Mouse (Mus musculus) forebrain, postnatal 0 days (tissue): ENCODE data around the gene Cerk. TPM values are rescaled to one million over a fixed set of nuclear protein-coding genes. Genes with fewer than 3 reads are reported as not detected.
"Not testable (repeated sequence)": the region's sequence is repeated elsewhere in the genome, so short reads cannot be mapped to it uniquely, and the experiment has no call there.

Source experiments
- ATAC-seq: fragments of 200-750 bp; cut with Nextera tagmentation; 2 replicates; pipeline ENCODE4 v1.8.0; 2017; ENCODE audit warnings: mild to moderate bottlenecking, moderate library complexity
- DNase-seq: peaks from one replicate; pipeline ENCODE4 v3.0.0-alpha.2; 2015
- H3K27ac ChIP-seq: fragments of 300-500 bp; sonication (generic); 2 replicates; pipeline ENCODE4 v1.5.1; 2014; ENCODE audit warnings: low read depth, mild to moderate bottlenecking, antibody characterized with exemption, low read length, moderate library complexity, mixed read lengths
- H3K27me3 ChIP-seq: fragments of 300-500 bp; sonication (generic); 2 replicates; pipeline ENCODE4 v1.6.1; 2014; ENCODE audit warnings: mild to moderate bottlenecking, low read length, mixed read lengths; ENCODE audit not compliant: insufficient read depth
- H3K36me3 ChIP-seq: fragments of 300-500 bp; sonication (generic); 2 replicates; pipeline ENCODE4 v1.6.1; 2014; ENCODE audit warnings: mild to moderate bottlenecking, moderate library complexity; ENCODE audit not compliant: insufficient read depth
- H3K4me1 ChIP-seq: fragments of 300-500 bp; sonication (generic); 2 replicates; pipeline ENCODE4 v1.6.1; 2014; ENCODE audit warnings: antibody characterized with exemption; ENCODE audit not compliant: insufficient read depth
- H3K4me2 ChIP-seq: fragments of 300-500 bp; sonication (generic); 2 replicates; pipeline ENCODE4 v1.6.1; 2014; ENCODE audit warnings: low read depth, mild to moderate bottlenecking, moderate library complexity
- H3K4me3 ChIP-seq: fragments of 300-500 bp; sonication (generic); 2 replicates; pipeline ENCODE4 v1.5.1; 2014; ENCODE audit warnings: low read depth, low read length, mixed read lengths
- H3K9ac ChIP-seq: fragments of 300-500 bp; sonication (generic); 2 replicates; pipeline ENCODE4 v1.6.1; 2014; ENCODE audit warnings: mild to moderate bottlenecking
- H3K9me3 ChIP-seq: fragments of 300-500 bp; sonication (generic); 2 replicates; pipeline ENCODE4 v1.6.1; 2016; ENCODE audit warnings: low read length
- CTCF ChIP-seq: sonication (generic); IDR thresholded peaks from 2 replicates; pipeline ENCODE4 v1.5.1; 2016; ENCODE audit warnings: antibody characterized with exemption, control low read depth, low read depth
- WGBS: fragments of 180-500 bp; shearing (Covaris S2); extraction: QIAGEN DNeasy Blood & Tissue Kit; methylation state at CpG from one replicate; pipeline ENCODE4 v1.1.7; 2014; 5-methylcytosine and 5-hydroxymethylcytosine counted together
- polyA plus RNA-seq: library from polyadenylated mRNA; unstranded; fragments of >200 nt; fragmentation: Nextera tagmentation; extraction: Ambion mirVana; gene quantifications from 2 replicates; pipeline ENCODE4 v1.2.1, GENCODE M21; 2015
- total RNA-seq: library from RNA; depleted of rRNA; stranded (reverse); fragments of >200 nt; gene quantifications from 2 replicates; pipeline ENCODE4 v1.2.3, GENCODE M21; 2014

Gene Cerk
- total and polyA plus RNA-seq, 2 experiments from 2014 or later, result 18.0 to 32.9 TPM

DNA sequence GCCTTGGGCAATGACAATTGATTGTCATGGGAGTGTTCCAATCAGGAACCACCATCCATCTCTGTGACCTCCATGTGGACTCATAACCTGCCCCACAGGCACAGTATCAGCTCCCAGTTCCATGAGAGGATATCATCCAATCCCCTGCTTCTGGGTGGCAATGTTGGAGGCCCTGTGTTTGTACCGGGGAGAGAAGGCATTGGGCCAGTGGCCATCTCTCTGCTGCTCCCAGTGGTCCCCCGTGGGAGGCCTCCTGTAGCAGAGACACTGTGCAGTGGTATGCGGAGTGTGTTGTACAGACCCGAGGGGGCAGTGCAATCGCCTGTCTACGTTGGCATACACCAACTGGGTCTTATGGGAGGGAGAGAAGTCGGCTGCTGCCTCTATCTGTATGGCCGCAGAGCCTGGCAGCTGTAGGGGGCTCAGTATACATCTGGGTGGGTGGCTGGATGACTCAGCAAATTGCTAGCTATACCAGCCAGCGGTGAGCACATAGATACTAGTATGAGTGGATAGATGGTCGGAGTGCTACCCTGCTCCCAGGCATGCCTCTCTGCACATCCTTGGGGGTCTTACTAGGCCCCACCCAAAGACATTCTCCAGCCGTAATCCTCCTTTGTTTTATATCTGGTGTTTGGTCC lies 78.0 kb downstream of the Cerk start:
- H3K36me3 ChIP-seq, result peaks cover 21% of the 10 kb centered on the region
- peak; percentile 9; the same call in 1 of the 2 replicates for TF ChIP-seq CTCF
- 77% methylated on average over 11 of the region's 11 CpGs for WGBS
- no peak overlapping the region for H3K27ac ChIP-seq
- ATAC-seq, result peak; percentile 37; the same call in 1 of the 2 replicates
- no peak overlapping the region for H3K9ac ChIP-seq
- no peaks in the 10 kb centered on the region for H3K27me3 ChIP-seq
- H3K4me3 ChIP-seq, result no peak overlapping the region
- no peaks in the 10 kb centered on the region for H3K9me3 ChIP-seq
- H3K4me1 ChIP-seq, result peaks cover 12% of the 10 kb centered on the region
- no peak for DNase-seq
- no peak overlapping the region for H3K4me2 ChIP-seq

DNA sequence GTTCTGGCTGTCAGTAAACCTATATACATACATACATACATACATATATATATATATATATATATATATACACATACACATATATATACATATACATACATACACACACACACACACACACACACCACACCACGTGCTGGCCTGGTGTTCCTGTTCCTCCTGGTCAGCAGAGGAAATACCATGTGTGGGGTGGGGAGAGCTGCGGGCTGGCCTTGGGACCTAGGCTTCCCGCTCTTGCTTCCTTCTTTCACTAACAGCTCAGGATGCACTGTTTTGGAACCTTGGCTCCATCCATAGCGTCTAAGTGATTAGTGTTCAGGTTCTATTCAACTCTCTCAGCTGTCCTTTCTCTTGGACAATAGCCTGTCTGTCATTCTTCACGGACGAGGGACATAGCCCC lies 80.2 kb downstream of the Cerk start:
- TF ChIP-seq CTCF, result no peak
- 62% methylated on average over 6 of the region's 6 CpGs for whole genome bisulfite sequencing
- no peak overlapping the region for H3K9ac ChIP-seq
- H3K27me3 ChIP-seq, result no peaks in the 10 kb centered on the region
- peaks cover 43% of the 10 kb centered on the region for H3K36me3 ChIP-seq
- no peak overlapping the region for H3K4me3 ChIP-seq
- no peak overlapping the region for H3K4me2 ChIP-seq
- no peaks in the 10 kb centered on the region for H3K9me3 ChIP-seq
- H3K27ac ChIP-seq, result no peak overlapping the region
- ATAC-seq (no peak), DNase-seq (no peak)
- peaks cover 8% of the 10 kb centered on the region for H3K4me1 ChIP-seq

DNA sequence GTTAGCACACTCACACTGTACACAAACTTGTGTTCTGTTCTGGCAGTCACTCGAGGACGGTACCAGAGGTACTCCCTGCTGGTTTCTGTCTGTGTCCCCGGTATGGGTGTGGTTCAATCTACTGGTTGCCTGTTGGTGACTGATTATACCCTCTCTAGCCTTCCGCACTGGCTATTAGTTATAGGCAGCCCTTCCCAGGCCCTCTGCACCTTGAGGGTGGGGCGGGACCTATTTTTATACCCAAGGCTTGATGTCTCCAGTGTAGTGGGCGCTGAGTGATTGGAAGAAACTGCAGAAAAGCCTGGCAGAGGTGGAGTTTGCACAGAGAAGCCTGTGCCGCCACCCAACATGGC lies 80.6 kb downstream of the Cerk start:
- H3K9me3 ChIP-seq, result no peaks in the 10 kb centered on the region
- no peak overlapping the region for H3K9ac ChIP-seq
- H3K27me3 ChIP-seq, result no peaks in the 10 kb centered on the region
- no peak overlapping the region for H3K4me3 ChIP-seq
- no peak for TF ChIP-seq CTCF
- ATAC-seq, result no peak
- peaks cover 47% of the 10 kb centered on the region for H3K36me3 ChIP-seq
- no peak overlapping the region for H3K27ac ChIP-seq
- peaks cover 5% of the 10 kb centered on the region; the same call in 1 of the 2 replicates for H3K4me1 ChIP-seq
- DNase-seq, result no peak
- 88% methylated on average over 7 of the region's 7 CpGs for WGBS
- no peak overlapping the region for H3K4me2 ChIP-seq

DNA sequence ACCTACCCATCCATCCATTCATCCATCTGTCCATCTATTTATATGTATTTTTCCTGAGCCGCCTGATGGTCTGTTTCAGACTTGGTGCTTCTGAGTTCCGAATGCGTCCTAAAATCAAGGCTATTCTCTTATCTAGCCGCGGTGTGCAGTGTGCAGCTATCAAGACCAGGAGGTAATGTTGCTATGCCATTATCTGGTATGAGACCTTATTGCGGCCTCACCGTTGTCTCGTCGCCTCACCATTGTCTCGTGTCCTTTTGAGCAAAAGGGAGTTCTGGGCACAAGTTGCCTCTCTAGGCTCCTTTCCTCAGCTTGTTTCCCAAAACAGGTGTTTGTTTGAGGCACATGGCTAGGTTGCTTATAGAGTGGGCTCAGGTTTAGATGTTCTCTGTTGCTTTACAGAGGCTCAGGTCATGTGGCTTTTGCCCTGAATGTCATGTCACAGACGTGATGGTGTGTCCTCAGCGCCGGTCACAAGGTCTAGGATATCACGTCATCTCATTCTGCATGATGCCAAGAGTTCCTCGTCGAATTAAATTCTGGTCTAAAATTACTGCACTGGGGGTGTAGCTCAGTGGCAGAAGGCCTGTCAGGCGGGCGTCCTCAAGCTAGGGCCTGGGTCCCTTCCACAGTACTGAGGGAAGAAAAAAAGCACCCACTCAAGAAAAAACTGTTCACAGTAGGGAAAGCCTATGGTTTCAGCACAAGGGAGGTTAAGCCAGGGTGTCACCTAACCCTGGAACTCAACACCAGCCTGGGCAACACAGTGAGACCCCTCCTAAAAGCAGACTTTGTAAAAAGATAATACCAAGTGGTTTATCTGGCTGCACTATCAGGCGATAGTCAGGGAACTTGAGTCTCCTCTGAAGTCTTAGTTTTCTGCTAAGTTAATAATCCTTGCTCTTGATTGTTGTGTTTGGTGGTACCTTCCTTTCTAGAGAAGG lies 81.3 kb downstream of the Cerk start:
- Histone ChIP-seq H3K4me3 (no peak overlapping the region), H3K27me3 (no peaks in the 10 kb centered on the region), H3K9me3 (no peaks in the 10 kb centered on the region), H3K9ac (no peak overlapping the region), H3K4me1 (0 out of 2 replicates have a peak, but pooled peaks cover 3% of the 10 kb centered on the region), H3K27ac (no peak overlapping the region), H3K36me3 (peaks cover 47% of the 10 kb centered on the region), H3K4me2 (no peak overlapping the region)
- DNase-seq (no peak), ATAC-seq (no peak)
- TF ChIP-seq CTCF, result no peak
- WGBS, result 92% methylated on average over 19 of the region's 19 CpGs

DNA sequence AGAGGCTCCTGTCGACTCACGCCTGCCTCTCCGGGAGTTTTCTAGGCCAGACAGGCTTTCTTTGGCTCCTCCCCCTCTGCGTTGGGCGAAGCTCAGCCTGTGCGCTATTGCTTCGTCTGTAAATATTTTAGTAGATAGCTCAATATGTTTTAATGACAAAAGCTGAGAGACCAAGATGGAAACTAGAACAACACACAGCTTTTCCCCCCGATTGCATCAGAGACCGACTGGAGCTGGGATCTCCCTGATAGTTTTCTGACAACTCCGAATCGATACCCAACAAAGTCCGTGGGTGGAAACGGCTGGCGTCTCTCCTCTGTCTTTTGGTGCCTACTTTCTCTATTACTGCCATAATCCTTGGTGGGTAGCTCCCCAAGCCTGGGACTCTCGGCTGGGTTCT lies 83.6 kb downstream of the Cerk start:
- Histone ChIP-seq H3K27ac (no peak overlapping the region), H3K36me3 (peaks cover 47% of the 10 kb centered on the region), H3K9ac (no peak overlapping the region), H3K4me3 (no peak overlapping the region), H3K4me2 (no peak overlapping the region), H3K27me3 (no peaks in the 10 kb centered on the region), H3K9me3 (no peaks in the 10 kb centered on the region), H3K4me1 (no peaks in the 10 kb centered on the region)
- ATAC-seq, result no peak
- 92% methylated on average over 15 of the region's 15 CpGs for WGBS
- no peak for TF ChIP-seq CTCF
- no peak for DNase-seq

DNA sequence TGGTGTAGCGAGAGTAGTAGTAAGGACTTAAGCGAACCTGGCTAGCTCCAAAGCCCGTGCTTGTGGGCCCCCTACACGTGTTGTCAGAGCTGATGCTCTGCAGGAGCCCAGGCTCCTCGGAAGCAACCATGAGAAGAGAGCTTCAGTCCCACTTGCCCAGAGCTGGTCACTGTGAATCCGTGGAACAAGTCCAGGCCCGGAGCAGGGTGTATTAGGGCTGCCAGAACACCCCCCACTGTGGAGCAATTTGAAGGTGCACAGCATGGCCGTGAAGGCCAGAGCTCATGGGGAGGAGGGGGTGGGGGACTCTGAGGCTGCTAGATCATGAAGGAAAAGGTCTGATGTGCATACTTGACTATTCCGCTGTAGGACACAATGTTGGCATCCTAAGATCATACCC lies 84.4 kb downstream of the Cerk start:
- DNase-seq, result no peak
- H3K36me3 ChIP-seq, result peaks cover 47% of the 10 kb centered on the region
- H3K9ac ChIP-seq, result no peak overlapping the region
- ATAC-seq, result no peak
- TF ChIP-seq CTCF, result no peak
- no peaks in the 10 kb centered on the region for H3K9me3 ChIP-seq
- H3K27me3 ChIP-seq, result no peaks in the 10 kb centered on the region
- no peak overlapping the region for H3K4me2 ChIP-seq
- 80% methylated on average over 9 of the region's 9 CpGs for WGBS
- H3K4me3 ChIP-seq, result no peak overlapping the region
- no peak overlapping the region for H3K27ac ChIP-seq
- H3K4me1 ChIP-seq, result no peaks in the 10 kb centered on the region

DNA sequence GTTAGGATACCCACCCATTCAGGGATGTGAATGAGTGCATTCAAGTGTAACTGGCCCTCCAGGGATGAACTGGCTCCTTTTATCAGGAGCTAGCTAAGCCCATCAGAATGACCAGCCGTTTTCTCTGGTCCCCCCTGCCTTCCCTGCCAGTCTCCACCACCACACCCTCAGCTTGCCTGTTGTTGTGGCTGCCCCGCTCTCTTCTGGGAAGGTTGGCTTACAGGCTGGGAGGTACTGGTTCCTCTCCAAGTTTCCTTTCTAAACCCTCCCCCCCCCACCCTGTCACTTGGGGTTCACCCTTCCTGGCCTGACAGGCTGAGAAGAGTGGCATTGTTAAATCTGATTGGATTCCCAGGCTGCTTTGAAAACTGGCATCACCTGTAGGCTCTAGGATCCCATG lies 88.1 kb downstream of the Cerk start:
- 38% methylated on average over 2 of the region's 2 CpGs for WGBS
- no peak for TF ChIP-seq CTCF
- H3K9me3 ChIP-seq, result no peaks in the 10 kb centered on the region
- H3K4me1 ChIP-seq, result no peaks in the 10 kb centered on the region
- no peak overlapping the region for H3K4me2 ChIP-seq
- H3K27me3 ChIP-seq, result no peaks in the 10 kb centered on the region
- H3K36me3 ChIP-seq, result peaks cover 31% of the 10 kb centered on the region
- H3K9ac ChIP-seq, result no peak overlapping the region
- no peak for DNase-seq
- no peak overlapping the region for H3K27ac ChIP-seq
- no peak overlapping the region for H3K4me3 ChIP-seq
- ATAC-seq, result no peak

DNA sequence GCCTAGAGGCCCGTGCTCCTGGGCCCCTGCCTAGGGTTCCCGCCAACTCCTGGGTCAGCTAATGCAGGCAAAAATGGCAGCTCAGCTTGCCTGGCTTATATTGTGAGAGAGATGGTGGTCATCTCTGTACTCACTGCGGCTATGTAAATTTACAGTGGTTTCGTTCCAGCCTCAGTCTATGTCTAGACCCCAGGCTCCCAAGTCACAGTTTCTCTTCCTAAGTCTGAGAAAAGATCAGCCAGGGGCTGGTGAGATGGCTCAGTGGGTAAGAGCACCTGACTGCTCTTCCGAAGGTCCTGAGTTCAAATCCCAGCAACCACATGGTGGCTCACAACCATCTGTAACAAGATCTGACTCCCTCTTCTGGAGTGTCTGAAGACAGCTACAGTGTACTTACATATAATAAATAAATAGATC lies 89.3 kb downstream of the Cerk start:
- not testable (repeated sequence) for H3K9me3 ChIP-seq, DNase-seq, H3K4me3 ChIP-seq, H3K4me1 ChIP-seq, ATAC-seq, H3K9ac ChIP-seq, H3K27me3 ChIP-seq, H3K27ac ChIP-seq, H3K4me2 ChIP-seq
- 97% methylated on average over 5 of the region's 5 CpGs for WGBS
- H3K36me3 ChIP-seq, result peaks cover 18% of the 10 kb centered on the region
